Mouse (Mus musculus): ENCODE results near the gene Bcr. TPM values are rescaled to one million over a fixed set of nuclear protein-coding genes. Genes with fewer than 3 reads are reported as not detected.

Bcr gene
- polyA plus RNA-seq, 1 experiment from 2014 or later = 11.5 TPM

GRCm38 (mm10) chr10:75103502-75103901 lies 43.1 kb downstream of the Bcr start:
- Histone ChIP-seq H3K27me3 (replicated peaks) (no peaks in the 10 kb centered on the region), H3K4me1 (peaks cover 45% of the 10 kb centered on the region), H3K4me3 (no peak overlapping the region), H3K36me3 (no peaks in the 10 kb centered on the region), H3K27ac (no peak overlapping the region), H3K9ac (no peak overlapping the region), H3K9me3 (no peaks in the 10 kb centered on the region), H3K4me2 (replicated peaks) (no peak overlapping the region)
- 82% methylated on average over 2 of the region's 2 CpGs for WGBS
- no peak for ATAC-seq (ENCODE audit: low FRiP score, low read depth)

GRCm38 (mm10) chr10:75104191-75105098 lies 44.1 kb downstream of the Bcr start:
- WGBS = 73% methylated on average over 9 of the region's 9 CpGs
- Histone ChIP-seq H3K9me3 (no peaks in the 10 kb centered on the region), H3K27me3 (replicated peaks) (no peaks in the 10 kb centered on the region), H3K9ac (no peak overlapping the region), H3K36me3 (no peaks in the 10 kb centered on the region), H3K4me1 (peaks cover 37% of the 10 kb centered on the region), H3K4me2 (replicated peaks) (no peak overlapping the region), H3K4me3 (no peak overlapping the region), H3K27ac (no peak overlapping the region)
- no peak for ATAC-seq (ENCODE audit: low FRiP score, low read depth)

DNA sequence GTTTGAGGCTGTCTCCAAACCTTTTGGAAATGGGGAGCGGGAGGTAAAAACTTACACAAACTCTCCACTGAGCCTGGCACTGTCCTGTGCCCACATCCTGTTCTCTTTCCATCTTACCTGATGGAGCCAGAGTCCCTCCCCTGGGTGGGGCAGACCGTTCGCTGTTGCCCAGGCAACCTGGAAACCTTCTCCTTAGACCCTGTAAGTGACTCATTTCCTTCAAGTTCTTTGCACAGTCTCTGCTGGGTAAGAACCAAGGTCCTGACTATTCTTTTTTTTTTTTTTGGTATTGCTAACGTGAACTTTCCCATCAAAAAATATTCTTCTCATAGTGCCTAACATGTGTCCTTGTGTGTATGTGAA lies 44.7 kb downstream of the Bcr start:
- no peaks in the 10 kb centered on the region for H3K36me3 ChIP-seq
- peaks cover 33% of the 10 kb centered on the region for H3K4me1 ChIP-seq
- WGBS = 86% methylated on average over 4 of the region's 4 CpGs

DNA sequence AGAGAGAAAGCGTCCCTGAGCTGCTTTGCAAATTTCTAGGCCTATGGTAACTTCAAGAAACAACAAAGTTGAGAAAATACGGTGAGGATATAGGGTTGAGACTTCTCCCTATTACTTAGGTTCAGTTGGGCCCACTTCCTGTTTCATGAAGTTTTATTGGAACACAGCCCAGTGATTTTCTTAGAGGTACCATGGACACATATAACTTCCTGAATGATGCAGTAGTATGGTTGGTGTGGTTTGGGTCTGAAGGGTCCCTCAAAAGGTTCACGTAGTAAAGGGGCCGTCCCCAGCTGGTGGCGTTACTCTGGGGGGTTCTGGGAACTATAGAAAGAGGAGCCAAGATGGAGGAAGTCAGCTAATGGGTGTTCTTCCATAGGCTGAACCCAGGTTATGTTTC lies 45.3 kb downstream of the Bcr start:
- ATAC-seq (ENCODE audit: low FRiP score, low read depth) = no peak
- Histone ChIP-seq H3K9ac (no peak overlapping the region), H3K9me3 (no peaks in the 10 kb centered on the region), H3K27ac (no peak overlapping the region), H3K27me3 (replicated peaks) (no peaks in the 10 kb centered on the region), H3K4me3 (no peak overlapping the region), H3K36me3 (no peaks in the 10 kb centered on the region), H3K4me2 (replicated peaks) (no peak overlapping the region), H3K4me1 (peaks cover 28% of the 10 kb centered on the region)
- 90% methylated on average over 5 of the region's 5 CpGs for WGBS

More for the DNA sequence above, 44.7 kb downstream of the Bcr start:
- H3K27me3 ChIP-seq (replicated peaks) = no peaks in the 10 kb centered on the region
- H3K9me3 ChIP-seq = no peaks in the 10 kb centered on the region
- no peak overlapping the region for H3K4me2 ChIP-seq (replicated peaks)
- ATAC-seq (ENCODE audit: low FRiP score, low read depth) = no peak
- H3K9ac ChIP-seq = no peak overlapping the region
- no peak overlapping the region for H3K4me3 ChIP-seq
- H3K27ac ChIP-seq = no peak overlapping the region

- 34% methylated on average over 5 of the region's 5 CpGs for WGBS
- 0 out of 2 replicates have a peak, but pooled peaks have one; percentile 15 for ATAC-seq (ENCODE audit: low FRiP score, low read depth)
- Histone ChIP-seq H3K27ac (no peak overlapping the region), H3K4me1 (peaks cover 35% of the 10 kb centered on the region), H3K9me3 (no peaks in the 10 kb centered on the region), H3K4me2 (replicated peaks) (no peak overlapping the region), H3K4me3 (no peak overlapping the region), H3K9ac (no peak overlapping the region), H3K27me3 (replicated peaks) (no peaks in the 10 kb centered on the region), H3K36me3 (no peaks in the 10 kb centered on the region)
Observed at GRCm38 (mm10) chr10:75106940-75107381, 46.6 kb downstream of the Bcr start.

DNA sequence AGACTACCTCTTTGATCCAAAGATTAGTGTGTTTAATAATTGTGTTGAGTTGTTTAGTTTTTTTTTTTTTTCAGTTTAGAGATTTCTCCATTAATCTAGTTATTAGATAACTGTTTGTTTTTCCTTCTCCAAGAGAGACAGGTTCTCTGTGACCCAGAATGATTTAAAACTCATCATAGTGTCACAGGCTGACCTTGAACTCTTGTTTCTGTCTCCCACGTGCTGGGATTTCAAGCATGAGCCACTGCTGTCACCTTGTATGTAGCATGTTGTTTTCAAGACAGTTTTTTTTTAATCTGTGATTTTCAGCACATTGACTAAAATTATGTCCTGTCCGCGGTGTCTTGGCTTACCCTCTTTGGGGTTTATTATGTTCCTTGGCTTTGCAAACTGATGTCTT lies 47.7 kb downstream of the Bcr start:
- WGBS = 78% methylated on average over 3 of the region's 3 CpGs
- no peak overlapping the region for H3K9ac ChIP-seq

DNA sequence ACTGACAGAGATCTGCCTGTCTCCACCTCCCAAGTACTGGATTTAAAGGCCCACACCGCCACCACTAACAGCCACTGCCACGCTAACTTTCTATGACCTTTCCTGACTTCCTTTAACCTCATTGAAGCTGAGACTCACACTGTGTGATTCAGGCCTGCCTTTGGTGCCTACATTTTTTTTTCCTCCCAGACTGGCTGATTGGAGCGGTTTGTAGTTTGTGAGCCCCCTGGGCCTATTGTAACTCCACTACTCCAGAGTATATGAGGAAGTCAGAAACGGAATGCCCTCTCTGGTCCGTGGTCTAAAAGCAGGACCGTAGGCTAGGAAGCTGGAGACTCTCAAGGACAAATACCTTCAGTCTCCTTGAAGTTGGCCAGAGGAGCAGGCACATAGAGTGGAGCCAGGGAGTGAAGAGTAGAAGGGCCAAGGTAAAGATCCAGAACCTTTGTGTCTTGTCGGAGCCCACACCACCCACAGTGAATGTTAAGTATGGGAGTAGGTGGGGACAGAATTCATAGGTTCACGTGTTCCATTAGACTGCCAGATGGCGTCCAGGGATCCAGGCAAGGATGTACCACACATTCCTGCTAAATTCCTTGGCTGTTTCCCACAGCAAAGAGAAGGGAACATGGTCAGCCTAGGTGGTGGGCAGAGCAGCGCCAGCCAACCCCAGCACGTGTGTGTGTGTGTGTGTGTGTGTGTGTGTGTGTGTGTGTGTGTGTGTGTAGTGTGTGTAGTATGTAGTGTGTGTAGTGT lies 51.2 kb downstream of the Bcr start:
- 82% methylated on average over 11 of the region's 11 CpGs for WGBS
- no peak for ATAC-seq (ENCODE audit: low FRiP score, low read depth)
- Histone ChIP-seq H3K27me3 (replicated peaks) (no peaks in the 10 kb centered on the region), H3K27ac (no peak overlapping the region), H3K4me3 (no peak overlapping the region), H3K9ac (no peak overlapping the region), H3K4me2 (replicated peaks) (no peak overlapping the region), H3K4me1 (peaks cover 31% of the 10 kb centered on the region; the same call in 1 of the 2 replicates), H3K36me3 (no peaks in the 10 kb centered on the region), H3K9me3 (no peaks in the 10 kb centered on the region)

More for the DNA sequence above, 47.7 kb downstream of the Bcr start:
- ATAC-seq (ENCODE audit: low FRiP score, low read depth) = no peak
- Histone ChIP-seq H3K9me3 (no peaks in the 10 kb centered on the region), H3K27me3 (replicated peaks) (no peaks in the 10 kb centered on the region), H3K4me3 (no peak overlapping the region), H3K4me2 (replicated peaks) (no peak overlapping the region), H3K36me3 (no peaks in the 10 kb centered on the region), H3K4me1 (peaks cover 36% of the 10 kb centered on the region), H3K27ac (no peak overlapping the region)

DNA sequence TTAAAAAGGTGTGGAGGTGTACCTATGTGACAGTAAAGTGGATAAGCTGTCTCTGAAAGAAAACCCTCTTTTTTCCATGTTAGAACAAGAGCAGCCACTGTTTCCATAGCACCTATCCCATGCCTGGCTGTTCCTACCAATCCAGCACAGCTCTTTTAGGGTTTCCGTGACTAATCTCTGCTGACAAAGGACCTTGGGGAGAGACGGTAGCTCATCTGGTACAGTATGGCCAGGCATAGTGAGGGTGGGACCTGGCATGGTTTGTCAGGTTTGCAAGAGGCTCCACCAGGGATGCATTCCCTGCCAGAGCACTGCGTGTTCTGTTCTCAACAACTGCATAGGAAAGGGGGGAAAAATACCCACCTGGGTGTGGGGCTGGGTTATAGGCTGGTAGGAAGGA lies 52.0 kb downstream of the Bcr start:
- WGBS = 70% methylated on average over 3 of the region's 3 CpGs
- no peak overlapping the region for H3K4me2 ChIP-seq (replicated peaks)
- no peaks in the 10 kb centered on the region for H3K9me3 ChIP-seq
- no peaks in the 10 kb centered on the region for H3K27me3 ChIP-seq (replicated peaks)
- H3K4me3 ChIP-seq = no peak overlapping the region
- H3K4me1 ChIP-seq = peaks cover 26% of the 10 kb centered on the region; the same call in 1 of the 2 replicates
- H3K36me3 ChIP-seq = no peaks in the 10 kb centered on the region
- no peak; the same call in 1 of the 2 replicates for ATAC-seq (ENCODE audit: low FRiP score, low read depth)
- H3K27ac ChIP-seq = no peak overlapping the region
- H3K9ac ChIP-seq = no peak overlapping the region

DNA sequence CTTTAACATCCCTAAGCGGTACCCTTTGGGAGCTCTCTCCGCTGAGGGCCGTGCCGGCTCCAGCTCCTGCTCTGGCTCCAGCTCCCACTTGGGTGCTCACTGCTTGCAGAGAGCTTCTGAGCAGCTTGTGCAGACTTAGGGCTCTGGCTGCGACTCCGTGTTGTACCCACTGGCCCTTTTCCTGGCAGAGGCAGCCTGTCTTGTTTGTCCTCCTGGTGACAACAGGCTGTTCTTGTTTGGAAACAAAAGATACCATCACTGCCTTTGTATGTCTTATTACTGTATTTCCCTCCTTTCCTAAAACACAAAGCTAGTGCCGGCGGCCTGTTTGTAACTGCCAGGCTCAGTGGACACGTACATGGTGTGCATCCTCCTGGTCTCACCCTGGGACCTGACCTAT lies 53.2 kb downstream of the Bcr start:
- peaks cover 24% of the 10 kb centered on the region; the same call in 1 of the 2 replicates for H3K4me1 ChIP-seq
- H3K27me3 ChIP-seq (replicated peaks) = no peaks in the 10 kb centered on the region
- no peak overlapping the region for H3K4me2 ChIP-seq (replicated peaks)
- no peak overlapping the region for H3K4me3 ChIP-seq
- no peak overlapping the region for H3K9ac ChIP-seq
- no peaks in the 10 kb centered on the region for H3K36me3 ChIP-seq
- H3K9me3 ChIP-seq = no peaks in the 10 kb centered on the region
- 86% methylated on average over 9 of the region's 9 CpGs for WGBS
- no peak overlapping the region for H3K27ac ChIP-seq
- no peak for ATAC-seq (ENCODE audit: low FRiP score, low read depth)

GRCm38 (mm10) chr10:75115240-75115639 lies 54.8 kb downstream of the Bcr start:
- H3K36me3 ChIP-seq = no peaks in the 10 kb centered on the region
- peaks cover 24% of the 10 kb centered on the region; the same call in 1 of the 2 replicates for H3K4me1 ChIP-seq
- no peaks in the 10 kb centered on the region for H3K9me3 ChIP-seq
- ATAC-seq (ENCODE audit: low FRiP score, low read depth) = no peak
- H3K4me2 ChIP-seq (replicated peaks) = no peak overlapping the region
- no peak overlapping the region for H3K27ac ChIP-seq
- 92% methylated on average over 5 of the region's 5 CpGs for WGBS
- no peak overlapping the region for H3K9ac ChIP-seq
- H3K4me3 ChIP-seq = no peak overlapping the region
- no peaks in the 10 kb centered on the region for H3K27me3 ChIP-seq (replicated peaks)

DNA sequence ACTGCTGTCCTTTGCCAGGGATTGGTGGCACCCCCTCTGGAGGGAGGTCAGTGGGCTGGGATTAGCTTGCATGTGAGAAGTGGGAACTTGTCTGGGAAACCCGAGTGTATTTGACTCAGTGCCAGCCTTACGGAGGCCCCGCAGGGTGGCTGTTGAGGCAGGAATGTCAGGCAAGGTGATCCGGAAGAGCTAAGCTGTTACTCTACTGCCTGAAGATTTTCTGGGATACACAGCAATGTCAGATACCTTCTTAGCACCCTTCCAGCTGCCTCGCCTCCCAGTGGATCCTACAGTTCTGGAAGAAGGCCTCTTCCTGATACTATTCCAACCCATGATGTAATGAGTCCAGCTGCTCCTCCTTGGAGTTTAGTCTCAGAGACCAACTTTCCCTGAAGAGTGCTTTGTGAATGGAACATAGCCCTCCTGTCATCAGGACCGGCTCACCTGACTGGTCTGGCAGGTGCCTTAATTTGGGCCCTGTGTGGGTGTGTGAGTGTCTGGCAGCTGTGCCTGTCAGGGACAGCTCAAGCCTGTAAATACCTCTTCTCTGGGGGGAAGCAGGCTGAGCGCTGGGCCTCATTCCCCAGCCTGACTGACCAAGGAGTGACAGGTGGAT lies 56.6 kb downstream of the Bcr start:
- WGBS = 82% methylated on average over 7 of the region's 7 CpGs
- peaks cover 25% of the 10 kb centered on the region; the same call in 1 of the 2 replicates for H3K4me1 ChIP-seq
- no peaks in the 10 kb centered on the region for H3K9me3 ChIP-seq
- no peaks in the 10 kb centered on the region for H3K27me3 ChIP-seq (replicated peaks)
- no peak for ATAC-seq (ENCODE audit: low FRiP score, low read depth)
- no peak overlapping the region for H3K27ac ChIP-seq
- no peak overlapping the region for H3K4me2 ChIP-seq (replicated peaks)
- no peaks in the 10 kb centered on the region for H3K36me3 ChIP-seq
- H3K9ac ChIP-seq = no peak overlapping the region
- no peak overlapping the region for H3K4me3 ChIP-seq

GRCm38 (mm10) chr10:75118444-75118843 lies 58.1 kb downstream of the Bcr start:
- ATAC-seq (ENCODE audit: low FRiP score, low read depth) = no peak
- Histone ChIP-seq H3K4me1 (peaks cover 23% of the 10 kb centered on the region; the same call in 1 of the 2 replicates), H3K36me3 (no peaks in the 10 kb centered on the region), H3K4me3 (no peak overlapping the region), H3K27me3 (replicated peaks) (no peaks in the 10 kb centered on the region), H3K27ac (no peak overlapping the region), H3K4me2 (replicated peaks) (no peak overlapping the region), H3K9me3 (no peaks in the 10 kb centered on the region), H3K9ac (no peak overlapping the region)
- WGBS = 83% methylated on average over 6 of the region's 6 CpGs

All from neural tube, embryonic 12.5 days (tissue).